Mouse (Mus musculus): ENCODE data around the gene Homer2.
A peak's percentile ranks its signal among the peaks of the same experiment; 100 is the strongest.

The Homer2 gene

GRCm38 (mm10) chr7:81707471-81708140, at the start of gene Homer2:
Gene Homer2 (minus strand): TSS chr7:81707527.
- DNase-seq, result no peak

GRCm38 (mm10) chr7:81747956-81748355, 40.6 kb upstream of the Homer2 start:
- no peak for DNase-seq

GRCm38 (mm10) chr7:81744145-81744544, 36.8 kb upstream of the Homer2 start:
- DNase-seq, result peak; percentile 38

DNA sequence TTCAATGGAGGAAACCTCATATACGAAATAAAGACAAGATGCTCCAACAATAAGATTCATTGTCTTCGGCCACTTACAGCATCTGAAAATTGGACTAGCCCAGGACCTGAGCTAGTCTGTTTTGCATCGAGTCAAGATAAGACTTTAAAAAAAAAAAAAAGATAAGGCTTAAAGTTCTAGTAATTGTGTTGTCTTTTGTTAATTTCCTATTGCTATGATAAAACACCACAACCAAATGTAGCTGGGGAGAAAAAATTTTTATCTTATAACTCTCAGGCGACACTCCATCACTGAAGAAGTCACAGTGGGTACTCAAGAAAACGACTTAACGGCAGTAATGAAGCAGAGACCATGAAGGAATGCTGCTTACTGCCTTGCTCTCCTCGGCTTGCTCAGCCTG, 32.7 kb upstream of the Homer2 start:
- DNase-seq, result no peak

- DNase-seq, result no peak
These were observed 31.5 kb upstream of the Homer2 start for GRCm38 (mm10) chr7:81738720-81739385.

GRCm38 (mm10) chr7:81735300-81736048, 28.1 kb upstream of the Homer2 start:
- DNase-seq, result no peak

GRCm38 (mm10) chr7:81732183-81733089, 25.1 kb upstream of the Homer2 start:
- DNase-seq, result no peak

- DNase-seq, result no peak
These were observed 23.9 kb upstream of the Homer2 start for GRCm38 (mm10) chr7:81731181-81731651.

GRCm38 (mm10) chr7:81729787-81730186, 22.5 kb upstream of the Homer2 start:
- DNase-seq, result no peak

GRCm38 (mm10) chr7:81727716-81728115, 20.4 kb upstream of the Homer2 start:
- no peak for DNase-seq

DNA sequence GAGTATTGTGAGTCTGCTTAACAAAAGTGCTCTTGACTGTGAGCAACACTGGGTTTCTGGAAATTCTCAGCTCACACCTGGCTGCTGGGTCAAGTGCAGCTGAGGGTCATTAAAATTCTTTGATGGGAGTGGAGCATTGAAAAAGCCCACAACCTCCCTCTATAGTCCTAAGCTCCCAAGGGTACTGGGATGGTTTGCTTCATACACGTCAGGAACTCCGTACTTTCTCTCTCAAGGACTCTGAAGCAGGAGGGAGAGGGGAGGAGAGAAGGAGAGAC, 19.3 kb upstream of the Homer2 start:
- DNase-seq, result no peak

DNA sequence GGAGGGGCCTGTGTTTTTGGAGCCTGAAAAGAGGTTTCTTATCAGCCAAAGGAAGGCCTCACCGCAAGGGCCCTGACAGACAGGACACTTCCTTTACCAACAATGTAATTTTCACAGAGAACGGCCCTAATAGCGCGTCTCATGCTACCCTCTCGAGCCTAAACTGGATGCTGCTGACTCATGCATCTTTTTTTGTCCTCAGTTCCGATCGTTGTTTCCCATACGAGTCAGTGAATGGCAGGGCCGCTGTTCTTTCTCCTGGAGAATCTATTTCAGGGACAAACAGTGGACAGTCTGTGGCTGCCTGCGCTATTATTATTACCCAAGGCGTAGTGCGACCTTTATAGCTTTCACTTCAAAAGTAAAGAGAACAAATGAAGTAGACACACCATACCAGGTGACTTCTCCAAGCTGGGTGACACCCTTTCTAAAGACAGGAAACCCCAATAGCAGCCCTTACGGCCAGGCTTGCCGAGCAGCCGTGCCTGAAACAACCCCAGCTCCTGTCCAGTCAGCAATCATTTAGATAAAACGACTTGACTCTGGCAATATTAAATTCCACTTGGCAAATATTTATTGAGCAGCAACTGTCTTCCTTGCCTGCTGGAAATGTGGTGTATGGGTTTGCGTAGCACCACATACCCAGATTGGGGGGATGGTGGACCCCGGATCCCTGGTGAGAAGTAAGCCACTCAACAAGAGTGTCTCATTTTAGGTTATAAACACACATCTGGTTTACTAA, 18.8 kb upstream of the Homer2 start:
- no peak for DNase-seq

DNA sequence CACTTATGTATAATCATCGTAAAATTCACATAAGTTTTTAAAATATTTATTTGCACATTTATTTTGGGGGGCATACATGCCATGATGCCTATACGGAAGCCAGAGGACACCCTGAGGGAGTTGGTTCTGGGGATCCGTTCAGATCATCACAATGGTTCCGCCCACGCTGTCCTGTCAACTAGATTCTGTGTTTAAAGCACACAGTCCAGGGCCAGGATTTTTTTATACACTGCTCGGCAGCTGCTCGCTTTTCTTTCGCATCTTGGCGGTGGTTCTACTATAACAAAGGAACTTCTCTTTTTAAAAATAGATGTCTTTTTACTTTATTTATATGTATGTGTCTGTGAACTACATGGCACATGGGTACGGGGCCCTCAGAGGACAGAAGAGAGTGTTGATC, 16.5 kb upstream of the Homer2 start:
- no peak for DNase-seq

DNA sequence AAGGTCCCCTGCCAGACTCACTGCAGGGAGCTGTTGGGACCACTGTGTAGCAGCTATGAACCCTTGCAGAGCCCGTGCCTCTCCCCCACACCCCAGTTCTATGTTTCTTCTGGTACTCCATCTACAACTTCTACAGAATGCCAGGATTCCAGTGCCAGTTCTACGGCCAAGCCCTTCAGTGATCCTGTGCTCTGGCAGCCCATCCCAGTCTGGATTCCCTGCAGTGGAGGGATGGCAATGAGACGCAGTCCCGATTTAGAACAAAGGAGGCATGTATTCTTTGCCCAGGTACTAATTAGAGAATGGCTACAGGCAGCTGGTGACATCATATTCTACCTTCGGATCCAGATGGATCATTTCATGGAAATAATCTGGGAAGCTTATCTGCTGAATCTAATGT, 13.9 kb upstream of the Homer2 start:
- no peak for DNase-seq

- DNase-seq, result no peak
These were observed 11.9 kb upstream of the Homer2 start for GRCm38 (mm10) chr7:81719216-81719661.

DNA sequence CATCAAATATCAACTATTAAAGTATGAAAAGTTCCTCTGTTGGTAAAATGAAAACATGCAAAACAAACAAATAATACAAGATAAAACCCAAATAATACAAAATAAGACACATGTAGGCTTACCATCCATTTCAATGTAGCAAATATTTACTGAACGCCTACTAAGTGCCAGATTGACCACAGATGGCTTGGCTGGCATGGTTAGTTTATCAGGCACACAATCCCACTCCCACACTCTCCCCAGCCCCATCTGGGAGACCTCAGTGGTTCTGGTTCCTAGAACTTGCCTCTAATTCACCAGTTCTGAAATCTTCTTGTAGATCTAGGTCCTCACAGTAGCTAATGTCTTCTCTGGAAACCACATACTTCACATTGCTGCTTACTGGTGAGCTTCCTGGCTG, 11.3 kb upstream of the Homer2 start:
- no peak for DNase-seq

DNA sequence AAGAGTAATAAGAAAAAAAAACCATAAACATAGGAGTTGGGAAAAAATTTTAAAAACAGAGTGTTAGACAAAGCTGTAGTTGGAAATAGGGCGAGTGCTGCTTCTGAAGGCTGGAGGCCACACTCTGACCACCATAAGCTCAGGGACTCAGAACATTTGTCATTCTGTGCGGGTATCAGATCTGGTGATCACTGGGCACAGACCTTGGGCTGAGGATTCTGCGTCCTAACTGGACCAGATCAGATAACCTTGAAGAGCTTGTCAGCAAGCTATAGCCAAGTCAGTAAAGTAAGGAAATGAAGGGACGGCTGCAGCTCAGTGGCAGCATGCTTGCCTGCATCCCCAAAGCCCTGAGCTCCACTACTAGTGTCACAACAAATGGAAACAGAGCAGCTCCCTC, 2.8 kb upstream of the Homer2 start:
- DNase-seq, result no peak

DNA sequence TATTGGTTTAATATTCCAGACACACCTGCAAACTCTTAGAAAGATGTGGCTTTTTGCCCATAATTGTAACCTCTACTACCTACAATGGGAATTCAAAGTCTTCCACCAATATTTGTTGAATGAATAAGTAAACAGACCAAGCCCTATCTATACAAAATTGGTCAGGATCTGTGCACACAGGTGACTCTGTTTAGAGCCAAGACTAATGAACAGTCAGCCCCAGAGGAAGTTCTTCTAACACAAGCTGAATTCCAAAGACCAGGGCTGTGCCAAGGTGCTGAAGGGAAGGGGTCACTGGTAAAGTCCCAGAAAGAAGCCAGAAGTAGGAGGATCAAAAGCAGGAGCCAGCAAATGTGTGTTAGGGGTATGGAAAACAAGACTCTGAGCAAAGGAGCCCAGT, 838 bp upstream of the Homer2 start:
- no peak for DNase-seq

DNA sequence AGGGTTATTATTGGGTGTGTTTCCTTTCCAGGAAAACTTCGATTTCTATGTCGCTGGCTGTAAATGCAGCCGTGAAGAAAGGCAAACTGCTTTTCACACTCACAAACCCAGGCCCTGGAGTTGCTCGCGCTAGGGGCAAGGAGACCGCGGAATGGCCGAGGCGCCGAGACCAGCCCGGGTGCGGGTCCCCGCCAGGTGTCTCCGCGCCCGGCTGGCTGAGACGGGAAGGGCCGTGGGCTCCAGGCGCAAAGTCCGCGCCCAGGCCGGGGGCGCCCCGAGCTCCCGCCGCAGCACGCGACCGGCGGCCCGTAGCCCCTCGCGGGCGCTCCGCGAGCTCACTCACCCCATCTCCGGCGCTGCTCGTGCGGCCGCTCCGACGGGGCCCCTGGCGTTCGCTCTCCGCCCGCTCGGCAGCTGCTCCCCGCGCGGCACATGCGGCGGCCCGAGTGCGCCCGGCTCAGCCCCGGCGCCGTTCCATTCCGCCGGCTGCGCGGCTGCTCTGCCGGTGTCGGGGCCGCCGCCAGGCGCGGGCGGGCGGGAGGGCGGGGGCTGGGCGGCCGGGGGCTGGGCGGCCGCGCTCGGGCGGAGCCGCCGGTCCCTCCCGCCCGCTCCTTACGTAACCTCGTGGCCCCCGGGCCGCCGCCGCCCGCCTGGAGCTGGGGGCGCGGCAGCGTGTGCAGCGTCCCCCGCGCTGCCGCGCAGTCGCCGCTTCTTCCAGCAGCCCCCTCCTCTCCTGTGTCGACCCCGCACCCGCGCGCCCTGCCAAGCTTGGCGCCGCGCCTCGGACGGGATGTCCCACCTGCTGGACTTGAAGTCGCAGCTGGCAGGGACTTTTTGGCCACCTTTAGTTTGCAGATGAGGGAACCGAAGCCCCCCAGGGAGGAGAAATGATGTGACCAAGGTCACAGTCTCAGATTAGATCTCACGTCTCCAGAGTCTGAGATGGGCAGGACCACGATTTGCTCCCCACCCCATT, 623 bp downstream of the Homer2 start:
- DNase-seq, result peak; percentile 69

GRCm38 (mm10) chr7:81706027-81706415, 1.3 kb downstream of the Homer2 start:
- no peak for DNase-seq

GRCm38 (mm10) chr7:81698357-81698756, 9.0 kb downstream of the Homer2 start:
- DNase-seq, result no peak

Data from retina, postnatal 1 day (tissue).